Mouse (Mus musculus): ENCODE data around the gene Plb1.

- no peak for TF ChIP-seq CTCF (IDR thresholded peaks at IDR 0.05; ENCODE audit: control insufficient read depth, insufficient read depth, insufficient replicate concordance, low read depth, low read length)
- TF ChIP-seq POLR2A (IDR thresholded peaks at IDR 0.05; ENCODE audit: control insufficient read depth, low read depth, low read length): no peak
Observed at GRCm38 (mm10) chr5:32351721-32352465, 119.4 kb downstream of the Plb1 start.
